In the genomic region with DNA sequence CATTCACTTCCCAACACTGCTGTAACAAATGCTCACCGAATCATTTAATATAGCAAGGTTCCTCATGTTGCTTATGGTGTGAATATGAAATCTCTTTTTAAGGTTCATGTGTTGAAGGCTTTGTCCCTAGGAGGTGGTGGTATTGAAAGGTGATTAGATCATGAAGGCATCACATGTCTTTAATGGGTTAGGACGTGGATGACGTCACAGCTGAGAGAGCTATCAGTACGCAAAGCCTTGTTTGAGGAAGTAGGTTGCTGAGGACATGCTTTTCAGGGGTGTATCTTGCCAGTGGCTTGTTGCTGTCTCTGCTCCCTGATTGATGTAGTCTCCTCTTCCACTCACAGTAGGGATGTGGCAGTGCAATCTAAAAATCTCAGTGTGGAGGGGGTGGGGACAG, we compare ENCODE assay signal across 17 mouse cellular contexts.
DNase-seq lines count a peak whose midpoint lies in the region; TF ChIP-seq lines count a peak whose summit lies in the region.
"Had no signal": no experiment of that assay in that cellular context is flagged by ENCODE, and none has a peak within 500 bp of the region (broad histone marks: within the 10 kb centered on the region; RNA-seq: fewer than 3 reads in every experiment).

No protein-coding gene starts in this region.

- H3K27me3 ChIP-seq in CH12.LX (replicated peaks): no peaks in the 10 kb centered on the region
- H3K27me3 ChIP-seq in forebrain, embryonic 10.5 days (ENCODE audit: poor library complexity, severe bottlenecking): no peaks in the 10 kb centered on the region
- H3K27me3 ChIP-seq in limb, embryonic 10.5 days (ENCODE audit: low read depth, poor library complexity, severe bottlenecking): no peaks in the 10 kb centered on the region
- H3K27me3 ChIP-seq: embryonic facial prominence, embryonic 12.5 days; forebrain, embryonic 12.5 days had no signal

- no peak overlapping the region for H3K4me3 ChIP-seq in CH12.LX (replicated peaks in 1 of 3; ENCODE audit: low read depth in 2 of 3, low read length in 2 of 3, poor library complexity in 1 of 3)
- no peak overlapping the region for H3K4me3 ChIP-seq in forebrain, embryonic 10.5 days
- no peak overlapping the region for H3K4me3 ChIP-seq in limb, embryonic 10.5 days
- H3K4me3 ChIP-seq: embryonic facial prominence, embryonic 10.5 days; embryonic facial prominence, embryonic 12.5 days; forebrain, embryonic 12.5 days had no signal

- no peak for TF ChIP-seq EP300 in CH12.LX (IDR thresholded peaks at IDR 0.05; ENCODE audit: low read length)

- 91% methylated on average over 4 of the region's 4 CpGs for whole genome bisulfite sequencing in forebrain, embryonic 10.5 days
- 92% methylated on average over 4 of the region's 4 CpGs for WGBS in limb, embryonic 10.5 days

- H3K27ac ChIP-seq in CH12.LX (ENCODE audit: insufficient read depth, low read depth): no peak overlapping the region
- H3K27ac ChIP-seq in forebrain, embryonic 10.5 days: no peak overlapping the region
- H3K27ac ChIP-seq in limb, embryonic 10.5 days: no peak overlapping the region
- H3K27ac ChIP-seq: embryonic facial prominence, embryonic 10.5 days; embryonic facial prominence, embryonic 12.5 days; forebrain, embryonic 12.5 days had no signal

- no peak overlapping the region for H3K9ac ChIP-seq in CH12.LX (ENCODE audit: insufficient read depth, low read depth)
- H3K9ac ChIP-seq: embryonic facial prominence, embryonic 12.5 days; forebrain, embryonic 12.5 days had no signal

- TF ChIP-seq CTCF in CH12.LX (conservative IDR thresholded peaks at IDR 0.05 in 1 of 2, IDR thresholded peaks at IDR 0.05 in 1 of 2; ENCODE audit: low read depth in 2 of 2, low read length in 2 of 2): no peak

- no peaks in the 10 kb centered on the region for H3K36me3 ChIP-seq in CH12.LX (replicated peaks in 1 of 2; ENCODE audit: control insufficient read depth in 1 of 2, insufficient read depth in 1 of 2, low read length in 1 of 2)
- H3K36me3 ChIP-seq in forebrain, embryonic 10.5 days (replicated peaks): no peaks in the 10 kb centered on the region
- no peaks in the 10 kb centered on the region for H3K36me3 ChIP-seq in limb, embryonic 10.5 days
- H3K36me3 ChIP-seq: embryonic facial prominence, embryonic 10.5 days; embryonic facial prominence, embryonic 12.5 days; forebrain, embryonic 12.5 days had no signal

- H3K4me1 ChIP-seq in CH12.LX (ENCODE audit: control insufficient read depth in 1 of 2, insufficient read depth in 2 of 2): no peaks in the 10 kb centered on the region
- H3K4me1 ChIP-seq in forebrain, embryonic 10.5 days: no peaks in the 10 kb centered on the region
- H3K4me1 ChIP-seq in limb, embryonic 10.5 days: no peaks in the 10 kb centered on the region
- H3K4me1 ChIP-seq: embryonic facial prominence, embryonic 10.5 days; embryonic facial prominence, embryonic 12.5 days; forebrain, embryonic 12.5 days had no signal

- no peak for TF ChIP-seq POLR2A in CH12.LX (IDR thresholded peaks at IDR 0.05; ENCODE audit: low read depth, low read length)

- dilution Hi-C loops in CH12.LX (cut with MboI; ENCODE audit: extremely low pct_ligation_motif_present, extremely low pct_unique_long_range_greater_than_20kb, low sequenced_read_pairs): no loop called here

- no peak overlapping the region for H3K4me2 ChIP-seq in CH12.LX (ENCODE audit: insufficient read depth, low read depth, poor library complexity, severe bottlenecking)
- H3K4me2 ChIP-seq: embryonic facial prominence, embryonic 12.5 days; forebrain, embryonic 12.5 days had no signal

- no peaks in the 10 kb centered on the region for H3K79me2 ChIP-seq in CH12.LX (replicated peaks; ENCODE audit: control insufficient read depth, extremely low read depth, insufficient read depth, poor library complexity, severe bottlenecking)

- TF ChIP-seq RAD21 in CH12.LX (IDR thresholded peaks at IDR 0.05; ENCODE audit: low read depth, low read length): no peak

- DNase-seq in 416B (ENCODE audit: low read depth): peak; percentile 37
- peak; percentile 2 for DNase-seq in CH12.LX (ENCODE audit: extremely low read depth)
- DNase-seq in MEL-GATA-1-ER (ENCODE audit: extremely low read depth, low read depth): peak; percentile 50
- no peak for DNase-seq in forebrain, embryonic 10.5 days (ENCODE audit: extremely low spot score, low spot score)
- DNase-seq in limb, embryonic 10.5 days (ENCODE audit: low spot score): no peak
- DNase-seq: adrenal gland, adult 2 months; adrenal gland, postnatal 10 days; adrenal gland, postnatal 25 days; B cell, adult 2 months; cerebellum, adult 11-12 months; cerebellum, adult 2 months; cerebellum, adult 9-10 months; cerebellum, postnatal 10 days; cerebellum, postnatal 25 days had no signal

- no peaks in the 10 kb centered on the region for H3K9me3 ChIP-seq in CH12.LX (replicated peaks; ENCODE audit: low read length)
- no peaks in the 10 kb centered on the region for H3K9me3 ChIP-seq in forebrain, embryonic 10.5 days
- H3K9me3 ChIP-seq in limb, embryonic 10.5 days (replicated peaks): no peaks in the 10 kb centered on the region
- H3K9me3 ChIP-seq: embryonic facial prominence, embryonic 10.5 days; embryonic facial prominence, embryonic 12.5 days; forebrain, embryonic 12.5 days had no signal

- in situ Hi-C loops in CH12.LX (cut with MboI; ENCODE audit: low pct_ligation_motif_present, low pct_unique_long_range_greater_than_20kb, low sequenced_read_pairs): no loop called here

TF ChIP-seq in CH12.LX, 34 proteins besides CTCF, POLR2A, EP300 and RAD21:
- no peak for TF ChIP-seq CHD1 (IDR thresholded peaks at IDR 0.05; ENCODE audit: low read depth, low read length)
- TF ChIP-seq CHD2 (IDR thresholded peaks at IDR 0.05; ENCODE audit: low read length): no peak
- TF ChIP-seq POLR2AphosphoS2 (IDR thresholded peaks at IDR 0.05; ENCODE audit: low read depth, low read length): no peak
- TF ChIP-seq NRF1 (IDR thresholded peaks at IDR 0.05; ENCODE audit: low read depth, low read length): no peak
- TF ChIP-seq SIN3A (IDR thresholded peaks at IDR 0.05; ENCODE audit: low read length): no peak
- no peak for TF ChIP-seq JUN (IDR thresholded peaks at IDR 0.05; ENCODE audit: insufficient read depth, low read depth, low read length)
- no peak for TF ChIP-seq USF2 (conservative IDR thresholded peaks at IDR 0.05; ENCODE audit: low read depth, low read length)
- TF ChIP-seq RCOR1 (conservative IDR thresholded peaks at IDR 0.05; ENCODE audit: low read depth, low read length): no peak
- TF ChIP-seq SMC3 (IDR thresholded peaks at IDR 0.05; ENCODE audit: low read depth, low read length): no peak

Comparison
In these comparisons a context has a peak if more than half of its experiments do, and no peak if none do; other contexts are left out.
1. DNase-seq: peak in 416B (single experiment), CH12.LX (single experiment) and MEL-GATA-1-ER (single experiment); none in forebrain, embryonic 10.5 days (single experiment) and limb, embryonic 10.5 days (single experiment).